Mouse (Mus musculus) kidney, adult 9 months (tissue): ENCODE results near the gene Socs7.

Experiments used
- DNase-seq: peaks from one replicate; pipeline ENCODE4 v3.0.0; 2022

Gene Socs7

DNA sequence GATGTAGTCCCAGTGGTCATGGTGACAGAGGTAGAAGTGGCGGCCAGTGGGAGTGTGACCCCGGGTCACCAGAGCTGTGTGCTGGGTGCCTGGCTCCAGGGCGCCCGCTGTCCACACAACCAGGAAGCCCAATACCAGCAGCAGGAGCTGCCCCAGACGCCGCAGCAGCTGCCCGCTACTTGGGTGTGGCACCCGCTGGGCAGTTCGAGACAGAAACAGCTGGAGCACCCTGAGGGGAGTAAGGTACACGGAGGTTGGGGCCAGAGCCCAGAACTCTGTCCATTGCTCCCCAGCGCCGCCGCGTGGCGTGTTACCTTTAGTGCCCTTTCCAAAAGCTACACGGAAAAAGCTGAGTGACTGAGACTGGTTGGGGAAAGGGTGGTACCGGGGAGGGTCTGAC, 18.7 kb upstream of the Socs7 start:
- peak; percentile 57 for DNase-seq

DNA sequence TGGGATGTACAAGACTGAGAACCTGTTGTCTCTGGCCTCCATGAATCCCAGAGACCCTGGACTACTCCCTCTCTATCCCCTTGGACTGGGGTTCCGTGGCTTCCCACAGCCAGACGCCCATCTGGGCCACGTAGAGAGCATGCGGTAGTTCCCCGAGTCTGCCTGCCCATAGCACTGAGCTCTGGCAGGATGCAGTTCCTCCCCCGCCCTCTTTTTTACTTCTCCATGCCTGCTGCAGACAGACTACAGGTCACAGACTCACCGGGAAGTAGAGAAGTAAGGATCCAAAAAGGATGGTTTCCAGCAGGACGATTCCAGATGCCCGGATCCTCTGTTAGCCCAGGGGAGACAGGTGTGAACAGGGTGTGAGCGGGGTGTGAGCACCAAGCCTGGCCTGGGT, 16.9 kb upstream of the Socs7 start:
- DNase-seq, result no peak

- no peak for DNase-seq
These were observed 16.0 kb upstream of the Socs7 start for GRCm38 (mm10) chr11:97346383-97346782.

DNA sequence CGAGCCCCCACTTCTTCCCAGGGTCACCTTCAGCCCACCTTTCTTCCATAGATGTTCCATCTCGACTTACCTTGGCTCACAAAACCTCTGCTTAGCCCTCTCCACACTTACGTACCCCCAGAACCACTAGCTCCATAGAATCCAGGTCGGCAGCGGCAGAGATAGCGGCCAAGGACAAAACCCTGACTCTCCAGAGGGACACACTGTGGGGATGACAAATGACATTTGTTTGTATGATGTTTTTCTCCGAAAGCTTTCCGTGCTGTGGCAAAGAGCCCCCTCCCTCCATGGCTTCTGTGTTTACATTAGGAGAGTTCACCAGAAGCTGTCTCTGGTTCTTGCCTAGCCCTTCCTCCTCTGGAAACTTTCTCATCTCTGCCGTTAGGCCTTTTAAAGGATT, 15.1 kb upstream of the Socs7 start:
- DNase-seq, result no peak

GRCm38 (mm10) chr11:97350035-97350434, 12.3 kb upstream of the Socs7 start:
- DNase-seq, result peak; percentile 89

- DNase-seq, result no peak
These were observed 10.2 kb upstream of the Socs7 start, which contains the start of gene Gpr179 for GRCm38 (mm10) chr11:97352027-97352684. Gene Gpr179 (minus strand): TSS chr11:97352077.

GRCm38 (mm10) chr11:97352935-97353597, 9.3 kb upstream of the Socs7 start:
- no peak for DNase-seq

- no peak for DNase-seq
These were observed 7.7 kb upstream of the Socs7 start for GRCm38 (mm10) chr11:97354646-97355045.

- DNase-seq, result no peak
These were observed 7.1 kb upstream of the Socs7 start for GRCm38 (mm10) chr11:97355247-97355646.

DNA sequence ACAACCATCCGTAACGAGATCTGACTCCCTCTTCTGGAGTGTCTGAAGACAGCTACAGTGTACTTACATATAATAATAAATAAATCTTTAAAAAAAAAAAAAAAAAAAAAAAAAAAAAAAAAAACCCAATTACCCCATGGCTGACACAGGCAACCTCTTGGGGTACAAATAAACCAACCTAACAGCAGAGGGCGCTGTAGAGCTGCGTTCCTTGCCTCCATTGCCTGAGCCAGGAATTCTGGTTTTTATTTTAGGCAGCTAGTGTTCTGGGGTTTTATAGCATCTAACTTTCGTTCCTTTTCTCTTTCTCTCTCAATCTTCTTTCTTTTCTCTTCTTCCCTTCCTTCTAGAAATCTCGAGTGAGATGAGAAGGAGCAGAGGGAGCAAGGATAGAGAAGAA, 4.7 kb upstream of the Socs7 start:
- peak; percentile 87 for DNase-seq

DNA sequence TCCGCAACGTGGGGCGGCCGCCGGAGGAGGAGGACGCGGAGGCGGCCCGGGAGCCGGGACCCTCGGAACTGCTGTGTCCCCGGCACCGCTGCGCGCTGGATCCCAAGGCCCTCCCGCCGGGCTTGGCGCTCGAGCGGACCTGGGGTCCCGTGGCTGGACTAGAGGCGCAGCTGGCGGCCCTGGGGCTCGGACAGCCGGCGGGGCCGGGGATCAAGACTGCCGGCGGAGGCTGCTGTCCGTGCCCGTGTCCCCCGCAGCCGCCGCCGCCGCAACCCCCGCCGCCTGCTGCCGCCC, 245 bp downstream of the Socs7 start:
- DNase-seq, result peak; percentile 31

GRCm38 (mm10) chr11:97362943-97363643, 742 bp downstream of the Socs7 start:
- DNase-seq, result peak; percentile 26

DNA sequence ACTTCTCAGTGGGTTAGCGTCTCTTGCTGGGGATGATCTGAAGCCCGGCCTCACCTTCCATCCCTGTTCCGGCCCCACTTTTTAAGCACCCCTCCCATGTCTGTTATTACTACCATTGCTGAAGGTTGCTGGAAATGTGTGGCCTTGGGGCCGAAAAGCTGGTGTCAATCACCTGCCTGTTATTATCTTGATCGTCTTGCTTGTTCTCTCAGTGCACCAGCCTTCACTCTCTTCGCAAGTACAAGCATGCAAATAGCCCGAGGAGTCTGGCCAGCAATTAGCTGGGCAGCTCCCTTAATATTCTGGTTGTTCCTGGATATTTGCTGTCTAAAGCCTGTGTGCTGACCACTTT, 1.3 kb downstream of the Socs7 start:
- no peak for DNase-seq

GRCm38 (mm10) chr11:97365556-97365955, 3.2 kb downstream of the Socs7 start:
- no peak for DNase-seq

DNA sequence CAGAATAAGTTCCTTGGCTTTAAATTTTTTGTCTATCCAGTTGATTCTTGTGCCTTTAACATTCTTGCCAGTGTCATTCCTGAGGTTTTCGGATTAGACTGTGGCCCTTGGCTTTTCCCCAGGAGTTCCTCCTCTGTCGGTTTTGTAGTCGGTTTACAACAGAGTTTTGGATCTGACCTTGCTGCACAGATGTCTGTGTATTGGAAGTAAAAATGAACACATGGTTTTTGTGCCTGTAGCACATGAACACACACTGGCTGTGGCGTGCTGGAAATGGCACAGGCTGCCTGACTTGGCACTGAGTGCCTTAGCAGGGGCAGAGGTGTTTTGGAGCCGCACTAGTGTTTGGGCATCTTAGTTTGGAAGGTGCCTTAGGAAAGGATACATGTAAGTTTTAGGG, 6.2 kb downstream of the Socs7 start:
- peak; percentile 39 for DNase-seq

DNA sequence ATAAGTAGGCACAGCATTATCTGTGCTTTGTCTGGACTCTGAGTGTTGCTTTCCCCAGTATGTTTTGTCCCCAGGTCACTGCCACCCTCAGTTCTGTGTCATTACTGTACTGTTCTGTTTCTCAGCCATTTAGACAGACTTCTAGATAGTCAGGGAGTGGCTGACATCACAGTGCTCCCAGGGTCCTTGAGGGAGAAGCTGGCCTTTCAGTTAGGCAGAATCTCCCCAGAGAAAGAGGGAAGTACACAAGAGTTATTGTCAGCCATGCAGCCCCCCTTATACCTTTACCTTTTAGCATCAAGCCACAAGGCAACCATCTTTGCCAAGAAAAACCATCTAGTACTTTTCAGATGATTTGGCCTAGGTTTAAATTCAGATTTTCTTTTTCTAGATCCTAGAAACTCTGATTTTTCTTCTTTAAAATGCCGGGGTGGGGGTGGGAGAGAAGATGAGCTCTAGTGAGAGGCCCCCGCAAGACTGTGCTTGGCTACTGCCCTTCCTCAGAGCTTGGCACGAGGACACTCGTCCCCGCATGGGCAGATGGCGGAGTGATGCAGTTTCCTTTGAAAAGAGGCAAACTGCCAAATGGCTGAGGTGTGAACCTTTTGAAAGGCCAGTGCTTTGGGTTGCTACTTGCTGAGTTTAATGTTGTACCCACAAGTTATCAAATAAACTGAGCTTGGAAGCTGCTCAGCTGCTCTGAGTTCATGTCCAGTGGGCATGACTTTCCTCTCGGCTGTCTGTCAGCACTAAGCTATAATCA, 8.2 kb downstream of the Socs7 start:
- peak; percentile 88 for DNase-seq

- no peak for DNase-seq
These were observed 10.0 kb downstream of the Socs7 start for GRCm38 (mm10) chr11:97372159-97372864.

GRCm38 (mm10) chr11:97373402-97373801, 11.1 kb downstream of the Socs7 start:
- DNase-seq, result no peak

DNA sequence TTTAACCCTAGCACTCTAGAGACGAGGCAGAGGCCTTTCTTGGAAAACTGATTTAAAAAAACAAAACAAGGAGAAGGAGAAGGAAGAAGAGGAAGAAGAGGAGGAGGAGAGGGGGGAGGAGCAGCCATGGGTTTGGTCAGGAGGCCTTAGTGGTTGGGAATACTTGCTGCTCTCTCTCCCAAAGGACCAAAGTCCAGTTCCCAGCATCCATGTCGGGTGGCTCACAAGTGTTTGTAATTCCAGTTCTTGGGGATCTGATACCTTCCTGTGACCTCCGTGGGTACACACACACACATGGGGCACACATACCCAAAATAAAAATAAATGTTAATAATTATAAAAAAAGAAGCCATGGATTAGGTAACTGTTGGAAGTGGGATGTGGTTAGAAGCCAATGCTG, 17.7 kb downstream of the Socs7 start:
- DNase-seq, result peak; percentile 81

- DNase-seq, result peak; percentile 50
These were observed 20.7 kb downstream of the Socs7 start for GRCm38 (mm10) chr11:97383017-97383416.

DNA sequence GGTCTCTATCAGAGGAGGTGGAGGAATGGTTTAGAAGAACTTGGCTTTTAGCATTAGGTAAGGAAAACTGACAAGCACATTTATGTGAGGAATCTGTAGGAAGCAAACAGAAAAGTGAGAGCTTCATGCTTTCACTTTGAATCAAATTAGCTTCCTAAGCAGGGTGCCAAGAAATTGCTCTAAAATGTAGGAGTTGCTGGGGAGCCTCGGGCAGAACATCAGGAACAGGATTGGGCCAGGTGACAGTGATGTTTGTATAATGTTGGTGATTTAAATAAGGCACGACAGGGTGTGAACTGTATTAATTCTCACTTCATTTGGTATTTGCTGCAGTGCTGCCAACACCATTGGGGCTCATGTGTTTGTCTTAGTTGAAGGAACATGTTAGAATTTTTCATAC, 21.4 kb downstream of the Socs7 start:
- DNase-seq, result no peak

- DNase-seq, result no peak
These were observed 25.5 kb downstream of the Socs7 start for GRCm38 (mm10) chr11:97387811-97388210.

DNA sequence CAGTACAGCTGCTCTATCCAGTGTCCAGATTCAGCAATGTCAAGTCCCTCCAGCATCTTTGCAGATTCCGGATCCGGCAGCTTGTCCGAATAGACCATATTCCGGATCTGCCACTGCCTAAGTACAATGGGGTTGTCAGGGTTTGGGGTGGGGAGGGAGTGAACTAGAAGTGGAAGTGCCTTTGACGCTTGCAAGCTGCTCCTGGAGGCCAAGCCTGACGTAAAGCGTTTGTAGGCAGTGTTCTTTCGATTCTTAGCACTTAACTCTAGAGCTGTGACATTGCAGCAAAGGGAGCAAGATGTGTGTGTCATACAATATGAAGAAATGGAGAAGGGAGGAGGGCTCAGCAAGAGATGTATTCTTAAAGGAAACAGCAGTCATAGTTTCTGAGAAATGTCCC, 26.8 kb downstream of the Socs7 start:
- DNase-seq, result no peak
